Mouse (Mus musculus) lung, postnatal 0 days (tissue): Measurements from ENCODE around the gene Atp2b2.

ENCODE experiments used
- CTCF ChIP-seq: IDR thresholded peaks from 2 replicates; pipeline ENCODE4 v1.5.1; 2016; ENCODE audit warnings: antibody characterized with exemption, mild to moderate bottlenecking
- EP300 ChIP-seq: IDR thresholded peaks from 2 replicates; pipeline ENCODE4 v1.6.1; 2016; ENCODE audit warnings: antibody characterized with exemption, mild to moderate bottlenecking, control low read depth

DNA sequence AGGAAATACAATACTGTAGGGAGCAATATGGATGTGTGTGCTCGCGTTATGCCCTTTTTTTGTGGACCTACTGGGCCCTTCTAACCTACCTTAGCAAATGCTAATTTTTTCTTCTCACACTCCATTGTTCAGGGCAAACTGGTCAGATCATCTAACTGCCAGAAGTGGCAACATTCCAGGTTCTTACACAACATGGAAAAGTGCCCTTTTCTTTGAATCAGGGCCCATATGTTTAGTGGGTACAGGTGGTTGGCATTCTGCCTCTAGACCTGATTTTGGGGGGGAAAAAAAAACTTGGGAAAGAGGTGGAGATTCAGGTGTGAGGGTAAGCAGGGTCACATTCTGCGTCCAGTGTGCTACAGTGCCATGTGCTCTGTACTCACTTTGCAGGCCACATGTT is 324.9 kb downstream of the Atp2b2 start:
- no peak for TF ChIP-seq CTCF
- TF ChIP-seq EP300 = no peak
